Mouse (Mus musculus) CH12.LX (cell line): ENCODE measurements at regions not wholly inside any gene's neighbourhood (a gene's known extent, or its start where the extent isn't known, plus 50 kb on each side); places are given as distances from the start of the nearest gene placed in this dataset.

Experiments
- CTCF ChIP-seq, 2 experiments: IDR thresholded peaks in 1 of 2; conservative IDR thresholded peaks in 1 of 2; 2 replicates each; pipeline ENCODE4 v1.5.1; 2011 to 2012; ENCODE audit warnings: low read depth in 2 of 2, low read length in 2 of 2, improper control_type of control experiment in 1 of 2, inconsistent platforms in 1 of 2, mild to moderate bottlenecking in 1 of 2, moderate library complexity in 1 of 2
- EP300 ChIP-seq: IDR thresholded peaks from 2 replicates; pipeline ENCODE4 v1.6.1; 2011; ENCODE audit warnings: low read length, improper control_type of control experiment
- MAX ChIP-seq: IDR thresholded peaks from 2 replicates; pipeline ENCODE4 v1.6.1; 2011; ENCODE audit warnings: low read length, improper control_type of control experiment
- MEF2A ChIP-seq: IDR thresholded peaks from 2 replicates; pipeline ENCODE4 v1.6.1; 2014; ENCODE audit warnings: low read depth, mild to moderate bottlenecking, inconsistent platforms, low read length, improper control_type of control experiment, borderline replicate concordance
- NELFE ChIP-seq: IDR thresholded peaks from 2 replicates; pipeline ENCODE4 v1.6.1; 2011; ENCODE audit warnings: low read depth, low read length, improper control_type of control experiment
- NRF1 ChIP-seq: IDR thresholded peaks from 2 replicates; pipeline ENCODE4 v1.6.1; 2014; ENCODE audit warnings: low read depth, mild to moderate bottlenecking, inconsistent platforms, low read length, improper control_type of control experiment, moderate library complexity
- POLR2A ChIP-seq: IDR thresholded peaks from 2 replicates; pipeline ENCODE4 v1.6.1; 2011; ENCODE audit warnings: low read depth, mild to moderate bottlenecking, improper control_type of control experiment, low read length
- POLR2AphosphoS2 ChIP-seq: IDR thresholded peaks from 2 replicates; pipeline ENCODE4 v1.6.1; 2011; ENCODE audit warnings: low read depth, low read length, improper control_type of control experiment
- RAD21 ChIP-seq: IDR thresholded peaks from 2 replicates; pipeline ENCODE4 v1.6.1; 2011; ENCODE audit warnings: low read depth, mild to moderate bottlenecking, low read length, improper control_type of control experiment, moderate library complexity
- RCOR1 ChIP-seq: conservative IDR thresholded peaks from 2 replicates; pipeline ENCODE4 v1.6.1; 2012; ENCODE audit warnings: low read depth, mild to moderate bottlenecking, inconsistent platforms, low read length, improper control_type of control experiment
- USF1 ChIP-seq: IDR thresholded peaks from 2 replicates; pipeline ENCODE4 v1.6.1; 2014; ENCODE audit warnings: low read depth, mild to moderate bottlenecking, inconsistent platforms, low read length, improper control_type of control experiment
- ZC3H11A ChIP-seq: IDR thresholded peaks from 2 replicates; pipeline ENCODE4 v1.6.1; 2012; ENCODE audit warnings: low read depth, mild to moderate bottlenecking, inconsistent platforms, low read length, improper control_type of control experiment
- ZNF384 ChIP-seq: IDR thresholded peaks from 2 replicates; pipeline ENCODE4 v1.6.1; 2012; ENCODE audit warnings: low read depth, low read length, improper control_type of control experiment, inconsistent platforms

- no peak for TF ChIP-seq ZNF384
- no peak for TF ChIP-seq MEF2A
- peak in 1 of 2 experiments; percentile 5; a peak in 1 of 4 replicates for TF ChIP-seq CTCF (conservative IDR thresholded peaks at IDR 0.05 in 1 of 2, IDR thresholded peaks at IDR 0.05 in 1 of 2; ENCODE audit: low read depth in 2 of 2, low read length in 2 of 2)
- TF ChIP-seq POLR2AphosphoS2: no peak
- peak; percentile 14; the same call in 1 of the 2 replicates for TF ChIP-seq RAD21
- TF ChIP-seq NELFE: no peak
- TF ChIP-seq EP300: no peak
- TF ChIP-seq ZC3H11A: no peak
- no peak for TF ChIP-seq POLR2A
- TF ChIP-seq NRF1: no peak
- no peak for TF ChIP-seq MAX
- no peak for TF ChIP-seq USF1
- no peak for TF ChIP-seq RCOR1
These were observed 104.7 kb upstream of the Lemd2 start for GRCm38 (mm10) chr17:27308933-27309332.
